Mouse (Mus musculus) E14TG2a.4 (cell line): Measurements from ENCODE around the gene Gm20538.

Experiments used
- CTCF ChIP-seq: conservative IDR thresholded peaks from 2 replicates; pipeline ENCODE4 v1.5.1; 2014; ENCODE audit warnings: low read length
- NANOG ChIP-seq: IDR thresholded peaks from 2 replicates; pipeline ENCODE4 v1.6.1; 2014; ENCODE audit warnings: borderline replicate concordance, low read length, mixed read lengths
- POU5F1 ChIP-seq: IDR thresholded peaks from 2 replicates; pipeline ENCODE4 v1.6.1; 2014; ENCODE audit warnings: low read length, borderline replicate concordance

DNA sequence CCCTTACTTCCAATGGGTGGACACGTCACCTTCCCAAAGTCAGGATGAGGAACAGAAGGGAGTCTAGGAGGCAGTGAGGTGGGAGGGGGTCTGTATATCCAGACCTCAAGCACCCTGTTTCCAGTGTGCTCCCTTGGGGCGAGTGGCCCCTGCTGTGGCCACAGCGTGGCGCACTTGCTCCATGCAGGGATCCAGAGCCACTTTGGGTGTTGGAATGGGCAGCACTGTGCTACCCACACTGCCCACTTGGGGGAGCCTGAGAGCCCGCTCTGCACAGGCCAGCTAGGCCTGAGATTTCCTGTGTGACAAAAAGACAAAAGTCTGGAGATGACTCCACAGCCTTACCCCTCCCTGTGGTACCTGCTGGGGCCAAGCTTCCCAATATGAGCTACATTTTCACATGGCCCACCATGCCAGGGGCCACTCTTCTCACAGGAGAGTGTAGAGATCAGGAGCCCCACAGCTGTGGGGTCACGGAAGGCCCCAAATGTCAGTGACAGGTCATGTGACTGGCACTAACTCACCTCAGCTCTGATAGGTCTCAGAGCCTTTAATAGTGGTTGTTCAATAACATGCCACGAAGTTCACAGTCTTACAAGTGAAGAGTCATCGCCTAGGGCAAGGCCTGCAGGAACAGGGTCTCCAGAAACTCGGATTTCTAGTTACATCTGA, 30.1 kb upstream of the Gm20538 start:
- peak; percentile 100 for TF ChIP-seq CTCF
- no peak for TF ChIP-seq POU5F1
- TF ChIP-seq NANOG, result no peak
